Mouse (Mus musculus) heart, embryonic 14.5 days (tissue): ENCODE measurements at regions not wholly inside any gene's neighbourhood (a gene's known extent, or its start where the extent isn't known, plus 50 kb on each side); places are given as distances from the start of the nearest gene placed in this dataset.

ENCODE experiments used
- ATAC-seq: fragments of 200-750 bp; cut with Nextera tagmentation; 2 replicates; pipeline ENCODE4 v1.8.0; 2017; ENCODE audit warnings: low read depth, moderate TSS enrichment; ENCODE audit not compliant: insufficient number of reproducible peaks, insufficient read depth, low FRiP score
- H3K27ac ChIP-seq, 2 experiments: fragments of 200-500 bp in 1 of 2; fragments of 300-500 bp in 1 of 2; sonication (generic) in 1 of 2; replicated peaks in 1 of 2; 2 replicates each; pipeline ENCODE4 v1.5.1; 2012 to 2014; ENCODE audit warnings: low read depth in 2 of 2, low read length in 2 of 2, control low read depth in 1 of 2, mild to moderate bottlenecking in 1 of 2, mixed read lengths in 1 of 2; ENCODE audit not compliant: control insufficient read depth in 1 of 2, insufficient read depth in 1 of 2
- H3K27me3 ChIP-seq: fragments of 300-500 bp; sonication (generic); 2 replicates; pipeline ENCODE4 v1.6.1; 2014; ENCODE audit warnings: mild to moderate bottlenecking, low read length, control low read depth; ENCODE audit not compliant: control insufficient read depth, insufficient read depth
- H3K36me3 ChIP-seq: fragments of 300-500 bp; sonication (generic); 2 replicates; pipeline ENCODE4 v1.6.1; 2014; ENCODE audit warnings: mild to moderate bottlenecking, control low read depth, low read length, mixed read lengths; ENCODE audit not compliant: control insufficient read depth, insufficient read depth
- H3K4me1 ChIP-seq, 2 experiments: fragments of 200-500 bp in 1 of 2; fragments of 300-500 bp in 1 of 2; sonication (generic) in 1 of 2; 2 replicates each; pipeline ENCODE4 v1.6.1; 2012 to 2014; ENCODE audit warnings: low read length in 2 of 2, control low read depth in 1 of 2, mixed read lengths in 1 of 2; ENCODE audit not compliant: control insufficient read depth in 2 of 2, insufficient read depth in 2 of 2
- H3K4me2 ChIP-seq: fragments of 300-500 bp; sonication (generic); 2 replicates; pipeline ENCODE4 v1.6.1; 2014; ENCODE audit warnings: mild to moderate bottlenecking, low read length
- H3K4me3 ChIP-seq, 2 experiments: fragments of 200-500 bp in 1 of 2; fragments of 300-500 bp in 1 of 2; sonication (generic) in 1 of 2; 2 replicates each; pipeline ENCODE4 v1.5.1; 2012 to 2014; ENCODE audit warnings: low read length in 2 of 2, mild to moderate bottlenecking in 2 of 2, control low read depth in 1 of 2, low read depth in 1 of 2, moderate library complexity in 1 of 2; ENCODE audit not compliant: control insufficient read depth in 1 of 2, insufficient read depth in 1 of 2
- H3K9ac ChIP-seq: fragments of 300-500 bp; sonication (generic); 2 replicates; pipeline ENCODE4 v1.6.1; 2014; ENCODE audit warnings: mild to moderate bottlenecking, low read length
- H3K9me3 ChIP-seq: fragments of 300-500 bp; sonication (generic); 2 replicates; pipeline ENCODE4 v1.6.1; 2016; ENCODE audit warnings: low read length, control low read depth; ENCODE audit not compliant: control insufficient read depth
- WGBS: fragments of 180-500 bp; shearing (Covaris S2); extraction: QIAGEN DNeasy Blood & Tissue Kit; methylation state at CpG from one replicate; pipeline ENCODE4 v1.1.7; 2014; 5-methylcytosine and 5-hydroxymethylcytosine counted together

DNA sequence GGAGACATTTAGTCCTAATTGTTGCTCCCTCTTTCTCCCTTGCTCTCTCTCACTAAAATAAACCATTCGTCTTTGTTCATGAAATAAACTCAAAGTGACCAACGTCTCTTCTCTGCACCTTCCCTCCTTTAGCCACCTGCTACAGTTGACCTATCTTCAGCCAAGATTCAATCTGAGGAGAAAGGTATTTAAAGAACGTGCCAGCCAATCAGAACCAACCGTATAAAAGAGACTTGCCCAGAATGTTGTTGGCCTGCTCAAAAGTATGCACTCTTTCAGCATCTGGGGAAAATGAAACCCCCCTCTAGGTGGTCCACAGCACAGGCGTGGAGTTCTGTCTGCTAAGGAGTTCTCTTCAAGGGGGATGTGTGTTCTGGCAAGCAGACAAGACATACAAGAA is 60.0 kb upstream of the Fer start:
- 75% methylated on average over 5 of the region's 5 CpGs for WGBS
- Histone ChIP-seq H3K4me1 (no peaks in the 10 kb centered on the region), H3K9ac (no peak overlapping the region), H3K4me2 (no peak overlapping the region), H3K27me3 (no peaks in the 10 kb centered on the region), H3K9me3 (no peaks in the 10 kb centered on the region), H3K27ac (no peak overlapping the region), H3K36me3 (no peaks in the 10 kb centered on the region), H3K4me3 (no peak overlapping the region)
- ATAC-seq = no peak

DNA sequence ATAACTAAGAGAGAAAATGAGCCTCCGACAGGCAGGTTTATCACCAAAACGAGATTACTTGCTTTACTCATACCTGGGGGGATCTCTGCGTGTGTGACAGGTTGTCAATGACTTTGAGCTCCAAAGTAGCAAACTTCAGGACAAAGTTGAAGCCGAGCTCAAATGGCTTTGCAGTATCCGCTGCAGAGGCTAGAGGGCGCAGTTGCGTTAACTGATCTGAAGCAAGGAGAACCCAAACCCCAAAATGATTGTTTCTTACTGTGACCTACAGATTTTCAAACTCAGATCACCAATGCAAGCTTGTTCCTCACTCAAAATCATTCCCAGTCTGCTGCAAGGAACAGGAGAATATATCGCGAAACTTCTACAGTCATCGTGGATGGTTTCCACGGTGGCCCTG is 59.3 kb upstream of the Fer start:
- Histone ChIP-seq H3K4me3 (no peak overlapping the region), H3K36me3 (no peaks in the 10 kb centered on the region), H3K27ac (no peak overlapping the region), H3K4me2 (no peak overlapping the region), H3K27me3 (no peaks in the 10 kb centered on the region), H3K9me3 (no peaks in the 10 kb centered on the region), H3K4me1 (no peaks in the 10 kb centered on the region), H3K9ac (no peak overlapping the region)
- no peak for ATAC-seq
- 21% methylated on average over 11 of the region's 11 CpGs for WGBS

DNA sequence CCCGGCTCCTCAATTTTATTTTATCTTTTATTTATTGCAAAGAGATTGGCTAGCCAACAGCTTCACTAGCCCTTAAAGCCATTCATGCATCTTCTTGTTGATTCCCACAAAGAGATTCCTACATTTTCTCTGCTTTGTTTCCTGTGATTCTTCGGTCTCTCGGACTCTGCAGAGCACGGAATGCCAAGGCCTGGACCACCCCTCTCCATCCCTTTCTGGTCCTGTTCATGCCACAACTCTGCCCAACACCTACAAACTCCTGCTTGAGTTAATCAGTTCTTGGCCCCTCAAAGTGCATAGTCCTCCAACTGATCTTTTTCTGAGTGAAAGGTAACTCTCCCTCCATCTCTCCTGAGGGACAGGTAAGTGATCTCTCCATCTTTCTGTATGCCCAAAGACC is 58.4 kb upstream of the Fer start:
- H3K9ac ChIP-seq = no peak overlapping the region
- H3K4me2 ChIP-seq = no peak overlapping the region
- H3K4me3 ChIP-seq = no peak overlapping the region
- 90% methylated on average over 4 of the region's 4 CpGs for WGBS
- no peaks in the 10 kb centered on the region for H3K4me1 ChIP-seq
- H3K27ac ChIP-seq = no peak overlapping the region
- ATAC-seq = no peak
- no peaks in the 10 kb centered on the region for H3K9me3 ChIP-seq
- no peaks in the 10 kb centered on the region for H3K36me3 ChIP-seq
- H3K27me3 ChIP-seq = no peaks in the 10 kb centered on the region

DNA sequence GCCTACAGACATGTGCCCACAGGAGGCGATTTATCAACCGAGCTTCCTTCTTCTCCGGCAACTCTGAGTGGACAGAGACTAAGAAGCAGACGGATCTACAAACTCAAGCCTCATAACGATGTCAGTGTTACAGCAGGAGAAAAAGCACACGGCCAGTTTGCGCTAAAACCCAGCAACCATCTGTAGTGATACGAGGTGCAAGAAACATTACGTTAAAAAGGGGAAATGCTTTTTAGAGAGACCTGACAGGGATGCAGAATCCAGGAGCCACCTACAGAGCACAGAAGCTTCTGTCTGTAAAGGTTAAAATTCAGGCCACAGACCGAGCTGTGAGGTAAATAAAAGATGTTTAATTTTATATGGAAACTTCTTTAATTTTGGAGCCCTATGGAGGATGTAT is 56.5 kb upstream of the Fer start:
- no peak overlapping the region for H3K27ac ChIP-seq
- no peaks in the 10 kb centered on the region for H3K9me3 ChIP-seq
- 83% methylated on average over 10 of the region's 10 CpGs for WGBS
- H3K4me3 ChIP-seq = no peak overlapping the region
- no peak overlapping the region for H3K4me2 ChIP-seq
- H3K4me1 ChIP-seq = no peaks in the 10 kb centered on the region
- no peak for ATAC-seq
- no peaks in the 10 kb centered on the region for H3K27me3 ChIP-seq
- H3K36me3 ChIP-seq = no peaks in the 10 kb centered on the region
- no peak overlapping the region for H3K9ac ChIP-seq

DNA sequence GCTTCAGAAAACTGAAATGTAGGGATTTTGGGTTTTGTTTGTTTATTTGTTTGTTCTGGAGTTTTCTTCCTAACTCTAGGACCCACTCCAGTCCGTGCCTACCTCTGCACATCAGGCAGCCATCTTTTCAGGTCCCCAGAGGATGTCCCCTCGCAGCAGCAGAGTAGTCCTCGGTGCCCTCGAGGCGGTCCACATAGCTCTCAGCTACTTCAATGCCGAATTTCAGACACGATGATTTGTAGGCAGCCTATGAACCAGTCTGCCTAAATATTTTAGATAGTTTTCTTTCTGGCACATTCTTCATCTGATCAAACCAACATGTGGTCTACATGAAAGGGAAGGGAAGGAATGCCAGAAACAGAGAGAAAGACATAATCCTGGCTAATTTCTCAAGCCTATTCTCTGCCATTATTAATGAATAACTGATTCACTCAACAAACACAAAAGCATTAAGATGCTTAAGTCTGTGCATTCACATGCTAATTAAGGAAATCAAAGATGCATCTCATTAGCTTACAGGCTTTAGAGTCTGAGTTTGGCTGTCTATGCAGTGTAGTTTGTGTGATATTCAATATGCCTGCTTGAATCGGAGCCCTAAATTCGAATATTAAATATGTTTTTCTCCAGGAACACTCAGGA is 55.2 kb upstream of the Fer start:
- H3K4me1 ChIP-seq = peaks cover 0 to 3% of the 10 kb centered on the region in 2 experiments; a peak in 1 of 4 replicates
- H3K9ac ChIP-seq = no peak overlapping the region
- no peaks in the 10 kb centered on the region for H3K27me3 ChIP-seq
- no peak overlapping the region for H3K4me3 ChIP-seq
- no peak overlapping the region for H3K27ac ChIP-seq
- WGBS = 83% methylated on average over 9 of the region's 9 CpGs
- no peak overlapping the region for H3K4me2 ChIP-seq
- H3K36me3 ChIP-seq = no peaks in the 10 kb centered on the region
- no peaks in the 10 kb centered on the region for H3K9me3 ChIP-seq
- no peak for ATAC-seq

DNA sequence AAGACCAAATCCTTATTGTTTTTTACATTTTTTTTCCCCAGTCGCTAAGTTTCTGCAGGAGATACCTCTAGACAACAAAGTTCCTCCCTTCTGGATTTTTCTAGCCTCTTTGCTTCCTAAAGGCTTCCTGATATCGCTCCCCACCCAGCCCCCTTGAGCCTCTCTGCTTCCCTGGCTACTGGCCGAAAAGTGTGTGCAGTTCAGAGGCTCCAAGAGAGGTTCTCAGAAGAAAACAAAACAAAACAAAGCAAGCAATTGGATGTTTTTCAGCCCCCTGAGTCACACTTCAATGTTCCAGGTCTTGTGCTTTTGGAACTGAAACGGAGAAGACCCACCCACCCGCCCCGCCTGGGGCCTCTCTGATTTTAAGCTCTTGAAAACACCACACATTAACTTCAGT is 54.1 kb upstream of the Fer start:
- Histone ChIP-seq H3K27me3 (no peaks in the 10 kb centered on the region), H3K4me2 (no peak overlapping the region), H3K36me3 (no peaks in the 10 kb centered on the region), H3K9ac (no peak overlapping the region), H3K27ac (no peak overlapping the region), H3K9me3 (no peaks in the 10 kb centered on the region), H3K4me3 (no peak overlapping the region), H3K4me1 (peaks cover 0 to 5% of the 10 kb centered on the region in 2 experiments; a peak in 1 of 4 replicates)
- ATAC-seq = no peak
- WGBS = 80% methylated on average over 6 of the region's 6 CpGs

DNA sequence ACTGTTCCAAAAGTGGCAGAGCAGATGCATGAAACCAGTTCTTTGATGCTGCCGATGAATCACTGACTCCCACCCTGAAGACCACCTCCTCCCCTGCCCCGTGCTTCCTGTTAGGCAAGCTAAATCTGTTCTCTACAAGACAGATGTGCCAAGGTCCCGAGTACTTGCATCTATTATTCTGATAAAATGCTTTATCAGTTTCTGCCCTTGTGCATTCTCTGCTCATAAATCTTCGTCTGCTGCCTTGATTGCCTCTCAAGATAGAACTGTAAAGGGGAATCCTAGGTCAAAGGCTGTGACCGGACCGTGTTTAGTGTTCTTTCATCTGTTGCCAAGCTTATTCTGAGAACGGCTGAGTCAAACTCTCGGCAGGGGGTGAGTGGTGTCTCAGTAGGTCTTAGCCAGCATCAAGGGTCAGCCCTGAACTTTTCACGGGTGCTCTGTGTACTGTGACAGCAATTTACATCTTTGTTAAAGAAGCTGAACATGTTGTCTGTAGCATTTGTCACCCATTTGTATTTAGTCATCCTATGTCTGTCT is 51.5 kb upstream of the Fer start:
- H3K4me3 ChIP-seq = no peak overlapping the region
- H3K27ac ChIP-seq = no peak overlapping the region
- H3K36me3 ChIP-seq = no peaks in the 10 kb centered on the region
- no peak overlapping the region for H3K4me2 ChIP-seq
- no peaks in the 10 kb centered on the region for H3K27me3 ChIP-seq
- WGBS = 46% methylated on average over 9 of the region's 9 CpGs
- H3K4me1 ChIP-seq = peaks cover 0 to 5% of the 10 kb centered on the region in 2 experiments; a peak in 1 of 4 replicates
- no peak overlapping the region for H3K9ac ChIP-seq
- ATAC-seq = no peak
- H3K9me3 ChIP-seq = no peaks in the 10 kb centered on the region

DNA sequence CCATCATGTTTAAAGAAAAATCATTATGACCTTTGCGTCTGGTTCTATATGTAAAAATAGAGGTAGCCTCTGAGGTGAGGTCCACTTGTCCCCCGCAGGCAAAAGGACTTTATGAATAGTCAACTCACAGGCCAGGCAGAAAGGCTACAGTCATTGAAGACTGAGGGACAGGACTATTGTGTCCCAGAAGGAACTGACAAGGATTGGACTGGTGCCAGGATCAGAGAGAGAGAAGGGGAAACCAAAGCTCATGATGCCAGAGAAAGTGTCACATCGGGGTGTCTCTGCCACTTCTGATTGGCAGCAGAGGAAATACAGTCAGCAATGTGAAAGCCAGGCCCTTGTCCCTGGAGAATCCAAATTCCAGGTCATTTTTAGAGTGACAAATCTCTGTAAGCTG is 50.3 kb upstream of the Fer start:
- Histone ChIP-seq H3K4me1 (peaks cover 0 to 5% of the 10 kb centered on the region in 2 experiments; a peak in 1 of 4 replicates), H3K4me2 (no peak overlapping the region), H3K36me3 (no peaks in the 10 kb centered on the region), H3K9me3 (no peaks in the 10 kb centered on the region), H3K4me3 (no peak overlapping the region), H3K27me3 (no peaks in the 10 kb centered on the region), H3K27ac (no peak overlapping the region), H3K9ac (no peak overlapping the region)
- 42% methylated on average over 3 of the region's 3 CpGs for WGBS
- ATAC-seq = no peak
